Mouse (Mus musculus) limb, embryonic 10.5 days (tissue): ENCODE data around the gene Olfr1441. TPM values are rescaled to one million over a fixed set of nuclear protein-coding genes. Genes with fewer than 3 reads are reported as not detected.

Experiments
- DNase-seq: peaks from one replicate; pipeline ENCODE4 v3.0.0-alpha.2; 2017; ENCODE audit warnings: low spot score
- H3K27ac ChIP-seq: fragments of 300-500 bp; sonication (generic); 2 replicates; pipeline ENCODE4 v1.5.1; 2016; ENCODE audit warnings: mild to moderate bottlenecking
- H3K27me3 ChIP-seq: fragments of 300-500 bp; sonication (generic); 2 replicates; pipeline ENCODE4 v1.6.1; 2016; ENCODE audit warnings: low read depth, mild to moderate bottlenecking; ENCODE audit not compliant: poor library complexity, severe bottlenecking
- H3K36me3 ChIP-seq: fragments of 300-500 bp; sonication (generic); 2 replicates; pipeline ENCODE4 v1.6.1; 2016; ENCODE audit warnings: mild to moderate bottlenecking, moderate library complexity
- H3K4me1 ChIP-seq: fragments of 300-500 bp; sonication (generic); 2 replicates; pipeline ENCODE4 v1.6.1; 2016
- H3K4me3 ChIP-seq: fragments of 300-500 bp; sonication (generic); 2 replicates; pipeline ENCODE4 v1.5.1; 2016; ENCODE audit warnings: mild to moderate bottlenecking, moderate library complexity
- H3K9me3 ChIP-seq: fragments of 300-500 bp; sonication (generic); replicated peaks from 2 replicates; pipeline ENCODE4 v1.6.1; 2016; ENCODE audit warnings: mild to moderate bottlenecking
- WGBS: fragments of 180-500 bp; shearing (Covaris S2); methylation state at CpG from one replicate; pipeline ENCODE4 v1.1.7; 2016; 5-methylcytosine and 5-hydroxymethylcytosine counted together
- polyA plus RNA-seq: library from polyadenylated mRNA; unstranded; fragments of >200 nt; fragmentation: Nextera tagmentation; extraction: Ambion mirVana; gene quantifications from 2 replicates; pipeline ENCODE4 v1.2.1, GENCODE M21; 2016

Olfr1441 gene
- polyA plus RNA-seq, 1 experiment from 2014 or later, result not detected

GRCm38 (mm10) chr19:12466204-12466603 is 49.0 kb downstream of the Olfr1441 start:
- Histone ChIP-seq H3K27me3 (no peaks in the 10 kb centered on the region), H3K4me3 (no peak overlapping the region), H3K9me3 (no peaks in the 10 kb centered on the region), H3K36me3 (no peaks in the 10 kb centered on the region), H3K27ac (no peak overlapping the region), H3K4me1 (no peaks in the 10 kb centered on the region)
- 37% methylated on average over 7 of the region's 7 CpGs for WGBS
- peak; percentile 62 for DNase-seq

- H3K4me1 ChIP-seq, result no peaks in the 10 kb centered on the region
- no peaks in the 10 kb centered on the region for H3K27me3 ChIP-seq
- no peak overlapping the region for H3K27ac ChIP-seq
- WGBS, result 89% methylated on average over 5 of the region's 5 CpGs
- H3K9me3 ChIP-seq, result no peaks in the 10 kb centered on the region
- DNase-seq, result no peak
- H3K36me3 ChIP-seq, result no peaks in the 10 kb centered on the region
- H3K4me3 ChIP-seq, result no peak overlapping the region
Observed at GRCm38 (mm10) chr19:12467436-12467835, 50.2 kb downstream of the Olfr1441 start.

- no peaks in the 10 kb centered on the region for H3K27me3 ChIP-seq
- DNase-seq, result no peak
- no peaks in the 10 kb centered on the region for H3K36me3 ChIP-seq
- no peak overlapping the region for H3K4me3 ChIP-seq
- H3K9me3 ChIP-seq, result no peaks in the 10 kb centered on the region
- H3K4me1 ChIP-seq, result no peaks in the 10 kb centered on the region
- H3K27ac ChIP-seq, result no peak overlapping the region
- 89% methylated on average over 3 of the region's 3 CpGs for WGBS
Observed at GRCm38 (mm10) chr19:12471866-12472265, 54.6 kb downstream of the Olfr1441 start.

- Histone ChIP-seq H3K27me3 (no peaks in the 10 kb centered on the region), H3K36me3 (no peaks in the 10 kb centered on the region), H3K4me1 (no peaks in the 10 kb centered on the region), H3K4me3 (no peak overlapping the region), H3K9me3 (no peaks in the 10 kb centered on the region), H3K27ac (no peak overlapping the region)
- DNase-seq, result no peak
- 86% methylated on average over 5 of the region's 5 CpGs for WGBS
Observed at GRCm38 (mm10) chr19:12472381-12472976, 55.2 kb downstream of the Olfr1441 start.

Other genes starting within 250 kb of the Olfr1441 start
- gene Olfr1555-ps1, start 247.3 kb upstream of the Olfr1441 start, polyA plus RNA-seq, result not detected in 2 replicates
- gene Olfr1431, start 216.8 kb upstream of the Olfr1441 start, polyA plus RNA-seq, result not detected in 2 replicates
- gene Olfr1432, start 184.8 kb upstream of the Olfr1441 start, polyA plus RNA-seq, result not detected in 2 replicates
- gene Olfr262, start 175.8 kb upstream of the Olfr1441 start, polyA plus RNA-seq, result not detected in 2 replicates
- gene Olfr235, start 156.4 kb upstream of the Olfr1441 start, polyA plus RNA-seq, result not detected in 2 replicates
- gene Olfr1434, start 137.6 kb upstream of the Olfr1441 start, polyA plus RNA-seq, result not detected in 2 replicates
- not detected in 2 replicates for gene Olfr1436, start 118.3 kb upstream of the Olfr1441 start, polyA plus RNA-seq
- gene Olfr1437, start 92.3 kb upstream of the Olfr1441 start, polyA plus RNA-seq, result not detected in 2 replicates
- not detected in 2 replicates for gene Olfr1438-ps1, start 81.5 kb upstream of the Olfr1441 start, polyA plus RNA-seq
- gene Olfr1440, start 30.2 kb upstream of the Olfr1441 start, polyA plus RNA-seq, result not detected in 2 replicates
- not detected in 2 replicates for gene Pfpl, start 10.5 kb downstream of the Olfr1441 start, polyA plus RNA-seq
- gene Mpeg1, start 43.3 kb downstream of the Olfr1441 start, polyA plus RNA-seq, result 0.05 and 0.08 TPM in 2 replicates
- gene Dtx4, start 84.0 kb downstream of the Olfr1441 start, polyA plus RNA-seq, result 1.8 and 2.3 TPM in 2 replicates
- 11.5 and 15.4 TPM in 2 replicates for gene Fam111a, start 128.3 kb downstream of the Olfr1441 start, polyA plus RNA-seq
- not detected in 2 replicates for gene Gm4952, start 182.5 kb downstream of the Olfr1441 start, polyA plus RNA-seq
- not detected in 2 replicates for gene Glyat, start 215.9 kb downstream of the Olfr1441 start, polyA plus RNA-seq